Mouse (Mus musculus) intestine, embryonic 16.5 days (tissue): ENCODE measurements around the gene Ptpn14. TPM values are rescaled to one million over a fixed set of nuclear protein-coding genes. Genes with fewer than 3 reads are reported as not detected.
"Not testable (repeated sequence)": the region's sequence is repeated elsewhere in the genome, so short reads cannot be mapped to it uniquely, and the experiment has no call there.

Experiments
- ATAC-seq: fragments of 200-750 bp; cut with Nextera tagmentation; 2 replicates; pipeline ENCODE4 v1.8.0; 2017; ENCODE audit warnings: moderate TSS enrichment, moderate library complexity
- H3K27ac ChIP-seq: fragments of 300-500 bp; sonication (generic); 2 replicates; pipeline ENCODE4 v1.5.1; 2014; ENCODE audit warnings: mild to moderate bottlenecking, low read length
- H3K27me3 ChIP-seq: fragments of 300-500 bp; sonication (generic); replicated peaks from 2 replicates; pipeline ENCODE4 v1.6.1; 2014; ENCODE audit warnings: low read length, control low read depth, mixed read lengths; ENCODE audit not compliant: control insufficient read depth, insufficient read depth
- H3K36me3 ChIP-seq: fragments of 300-500 bp; sonication (generic); 2 replicates; pipeline ENCODE4 v1.6.1; 2014; ENCODE audit warnings: low read length, control low read depth; ENCODE audit not compliant: control insufficient read depth, insufficient read depth
- H3K4me1 ChIP-seq: fragments of 300-500 bp; sonication (generic); 2 replicates; pipeline ENCODE4 v1.6.1; 2014; ENCODE audit warnings: low read length, control low read depth, mixed read lengths; ENCODE audit not compliant: control insufficient read depth, insufficient read depth
- H3K4me2 ChIP-seq: fragments of 300-500 bp; sonication (generic); 2 replicates; pipeline ENCODE4 v1.6.1; 2014; ENCODE audit warnings: low read depth, low read length, control low read depth
- H3K4me3 ChIP-seq: fragments of 300-500 bp; sonication (generic); 2 replicates; pipeline ENCODE4 v1.5.1; 2014; ENCODE audit warnings: mild to moderate bottlenecking, low read length
- H3K9ac ChIP-seq: fragments of 300-500 bp; sonication (generic); 2 replicates; pipeline ENCODE4 v1.6.1; 2014; ENCODE audit warnings: low read depth, low read length
- H3K9me3 ChIP-seq: fragments of 300-500 bp; sonication (generic); 2 replicates; pipeline ENCODE4 v1.6.1; 2016; ENCODE audit warnings: low read length, control low read depth; ENCODE audit not compliant: control insufficient read depth
- WGBS: fragments of 180-500 bp; shearing (Covaris S2); extraction: QIAGEN DNeasy Blood & Tissue Kit; methylation state at CpG from one replicate; pipeline ENCODE4 v1.1.7; 2014; 5-methylcytosine and 5-hydroxymethylcytosine counted together
- polyA plus RNA-seq: library from polyadenylated mRNA; unstranded; fragments of >200 nt; fragmentation: Nextera tagmentation; extraction: Ambion mirVana; gene quantifications from 2 replicates; pipeline ENCODE4 v1.2.1, GENCODE M21; 2015

Ptpn14 gene
- polyA plus RNA-seq: 4.0 and 4.2 TPM in 2 replicates

- Histone ChIP-seq H3K9ac (peak within 1 kb of the TSS; percentile 88), H3K27ac (peak within 1 kb of the TSS; percentile 94), H3K4me2 (peak within 1 kb of the TSS; percentile 82), H3K4me1 (peaks cover 26% of the 10 kb centered on the region), H3K9me3 (no peaks in the 10 kb centered on the region), H3K27me3 (no peaks in the 10 kb centered on the region), H3K4me3 (peak within 1 kb of the TSS; percentile 87), H3K36me3 (no peaks in the 10 kb centered on the region)
- WGBS: under 1% methylated on average over 80 of the region's 98 CpGs
- ATAC-seq: peak; percentile 93
Observed at GRCm38 (mm10) chr1:189727884-189728783, at the start of gene Ptpn14. TSS of gene Ptpn14 (plus strand) at chr1:189728268.

GRCm38 (mm10) chr1:189679555-189679954 lies 48.5 kb upstream of the Ptpn14 start:
- no peak overlapping the region for H3K27ac ChIP-seq
- no peaks in the 10 kb centered on the region for H3K4me1 ChIP-seq
- no peaks in the 10 kb centered on the region for H3K27me3 ChIP-seq
- no peaks in the 10 kb centered on the region for H3K9me3 ChIP-seq
- ATAC-seq: no peak
- WGBS: 88% methylated on average over 3 of the region's 3 CpGs
- H3K4me3 ChIP-seq: no peak overlapping the region
- peaks cover 9% of the 10 kb centered on the region; the same call in 1 of the 2 replicates for H3K36me3 ChIP-seq
- H3K4me2 ChIP-seq: no peak overlapping the region
- no peak overlapping the region for H3K9ac ChIP-seq

GRCm38 (mm10) chr1:189684786-189685415 lies 43.2 kb upstream of the Ptpn14 start:
- no peaks in the 10 kb centered on the region for H3K9me3 ChIP-seq
- 91% methylated on average over 9 of the region's 9 CpGs for WGBS
- no peaks in the 10 kb centered on the region; the same call in 1 of the 2 replicates for H3K36me3 ChIP-seq
- H3K27me3 ChIP-seq: no peaks in the 10 kb centered on the region
- H3K4me1 ChIP-seq: peaks cover 12% of the 10 kb centered on the region; the same call in 1 of the 2 replicates
- no peak overlapping the region for H3K27ac ChIP-seq
- ATAC-seq: no peak
- no peak overlapping the region for H3K4me3 ChIP-seq
- no peak overlapping the region for H3K9ac ChIP-seq
- H3K4me2 ChIP-seq: no peak overlapping the region

GRCm38 (mm10) chr1:189686025-189686424 lies 42.0 kb upstream of the Ptpn14 start:
- H3K4me3 ChIP-seq: no peak overlapping the region
- no peaks in the 10 kb centered on the region for H3K27me3 ChIP-seq
- 77% methylated on average over 6 of the region's 6 CpGs for WGBS
- no peak for ATAC-seq
- peak overlapping the region; percentile 44; the same call in 1 of the 2 replicates for H3K4me2 ChIP-seq
- no peak overlapping the region for H3K27ac ChIP-seq
- no peaks in the 10 kb centered on the region for H3K9me3 ChIP-seq
- H3K9ac ChIP-seq: no peak overlapping the region
- peaks cover 12% of the 10 kb centered on the region; the same call in 1 of the 2 replicates for H3K4me1 ChIP-seq
- no peaks in the 10 kb centered on the region; the same call in 1 of the 2 replicates for H3K36me3 ChIP-seq

- peaks cover 12% of the 10 kb centered on the region; the same call in 1 of the 2 replicates for H3K4me1 ChIP-seq
- peak within 1 kb of the TSS; percentile 74 for H3K4me2 ChIP-seq
- peak within 1 kb of the TSS; percentile 92 for H3K4me3 ChIP-seq
- ATAC-seq: peak; percentile 100
- H3K36me3 ChIP-seq: no peaks in the 10 kb centered on the region; the same call in 1 of the 2 replicates
- WGBS: under 1% methylated on average over 55 of the region's 55 CpGs
- H3K9ac ChIP-seq: peak within 1 kb of the TSS; percentile 81
- no peaks in the 10 kb centered on the region for H3K9me3 ChIP-seq
- no peaks in the 10 kb centered on the region for H3K27me3 ChIP-seq
- peak within 1 kb of the TSS; percentile 54 for H3K27ac ChIP-seq
Observed at GRCm38 (mm10) chr1:189687654-189688387, 40.2 kb upstream of the Ptpn14 start, which contains the start of gene Cenpf. TSS of gene Cenpf (minus strand) at chr1:189688086.

GRCm38 (mm10) chr1:189688388-189688750 lies 39.7 kb upstream of the Ptpn14 start:
- H3K4me2 ChIP-seq: peak overlapping the region; percentile 61
- 0% methylated on average over 15 of the region's 15 CpGs for WGBS
- H3K27ac ChIP-seq: no peak overlapping the region
- peaks cover 12% of the 10 kb centered on the region; the same call in 1 of the 2 replicates for H3K4me1 ChIP-seq
- H3K9me3 ChIP-seq: no peaks in the 10 kb centered on the region
- peak overlapping the region; percentile 92 for H3K4me3 ChIP-seq
- H3K9ac ChIP-seq: peak overlapping the region; percentile 54
- peak; percentile 0; the same call in 1 of the 2 replicates for ATAC-seq
- H3K36me3 ChIP-seq: no peaks in the 10 kb centered on the region; the same call in 1 of the 2 replicates
- no peaks in the 10 kb centered on the region for H3K27me3 ChIP-seq

- no peaks in the 10 kb centered on the region; the same call in 1 of the 2 replicates for H3K36me3 ChIP-seq
- no peaks in the 10 kb centered on the region for H3K27me3 ChIP-seq
- WGBS: 34% methylated on average over 4 of the region's 4 CpGs
- peak overlapping the region; percentile 35; the same call in 1 of the 2 replicates for H3K9ac ChIP-seq
- H3K4me3 ChIP-seq: peak overlapping the region; percentile 92
- H3K4me2 ChIP-seq: peak overlapping the region; percentile 61
- H3K27ac ChIP-seq: no peak overlapping the region
- no peaks in the 10 kb centered on the region for H3K9me3 ChIP-seq
- ATAC-seq: no peak
- H3K4me1 ChIP-seq: peaks cover 12% of the 10 kb centered on the region; the same call in 1 of the 2 replicates
Observed at GRCm38 (mm10) chr1:189689050-189689833, 38.8 kb upstream of the Ptpn14 start.

GRCm38 (mm10) chr1:189692442-189692841 lies 35.6 kb upstream of the Ptpn14 start:
- WGBS: 39% methylated on average over 3 of the region's 3 CpGs
- H3K27me3 ChIP-seq, H3K4me2 ChIP-seq, H3K4me1 ChIP-seq, H3K36me3 ChIP-seq, H3K27ac ChIP-seq, H3K9ac ChIP-seq, H3K4me3 ChIP-seq, H3K9me3 ChIP-seq, ATAC-seq: not testable (repeated sequence)
